Mouse (Mus musculus): ENCODE measurements around the gene Bok.

Bok gene

GRCm38 (mm10) chr1:93742910-93743309 lies 57.5 kb downstream of the Bok start:
- DNase-seq (ENCODE audit: low read depth): peak; percentile 46
